In genomic region chr9:86570261-86570890, GRCm38 (mm10) we compare ENCODE assay signal across 8 mouse cellular contexts. TPM values are rescaled to one million over a fixed set of nuclear protein-coding genes. Genes with fewer than 3 reads are reported as not detected.
A peak's percentile ranks its signal among the peaks of the same experiment; 100 is the strongest.
DNase-seq lines count a peak whose midpoint lies in the region; ATAC-seq and TF ChIP-seq lines count a peak whose summit lies in the region.

No protein-coding gene starts in this region.

- H3K27me3 ChIP-seq in E14TG2a.4 (ENCODE audit: insufficient read depth, low read length) = no peaks in the 10 kb centered on the region
- H3K27me3 ChIP-seq in intestine, embryonic 15.5 days (replicated peaks) = no peaks in the 10 kb centered on the region
- no peaks in the 10 kb centered on the region for H3K27me3 ChIP-seq in liver, embryonic 15.5 days
- H3K27me3 ChIP-seq in thymus, adult 2 months (ENCODE audit: control insufficient read depth, insufficient read depth, low read length) = no peaks in the 10 kb centered on the region

- peak overlapping the region; percentile 99 for H3K4me2 ChIP-seq in intestine, embryonic 15.5 days (replicated peaks)
- peak overlapping the region; percentile 99 for H3K4me2 ChIP-seq in liver, embryonic 15.5 days

- no peak overlapping the region for H3K27ac ChIP-seq in intestine, embryonic 15.5 days
- 0 out of 2 replicates have a peak overlapping the region, but pooled peaks have one; percentile 7 for H3K27ac ChIP-seq in liver, embryonic 15.5 days (replicated peaks)
- no peak overlapping the region for H3K27ac ChIP-seq in thymus, adult 2 months (ENCODE audit: control insufficient read depth, insufficient read depth, low read length)

- H3K9ac ChIP-seq in intestine, embryonic 15.5 days = no peak overlapping the region
- no peak overlapping the region for H3K9ac ChIP-seq in liver, embryonic 15.5 days

- TF ChIP-seq CTCF in E14TG2a.4 (conservative IDR thresholded peaks at IDR 0.05; ENCODE audit: low read length) = no peak
- no peak for TF ChIP-seq CTCF in brain, embryonic 14.5 days (IDR thresholded peaks at IDR 0.05; ENCODE audit: borderline replicate concordance, extremely low read depth, insufficient read depth, insufficient read length)
- TF ChIP-seq CTCF in thymus, adult 2 months (IDR thresholded peaks at IDR 0.05; ENCODE audit: borderline replicate concordance, control insufficient read depth, extremely low read depth, insufficient read depth, low read length, poor library complexity) = no peak

- peak overlapping the region; percentile 93 for H3K4me3 ChIP-seq in E14TG2a.4 (replicated peaks; ENCODE audit: low read length)
- peak overlapping the region; percentile 87 for H3K4me3 ChIP-seq in intestine, embryonic 15.5 days (replicated peaks)
- peak overlapping the region; percentile 78 for H3K4me3 ChIP-seq in liver, embryonic 15.5 days (replicated peaks)
- no peak overlapping the region for H3K4me3 ChIP-seq in thymus, adult 2 months (ENCODE audit: control insufficient read depth, insufficient read depth, low read length)

- no peak for ATAC-seq in intestine, embryonic 15.5 days
- ATAC-seq in liver, embryonic 15.5 days (ENCODE audit: insufficient read depth) = no peak
- no peak for ATAC-seq in activated CD4-positive, CD25-positive, alpha-beta regulatory T cell, adult 4 months
- no peak for ATAC-seq in frontal cortex, adult (ENCODE audit: low TSS enrichment)

- H3K9me3 ChIP-seq in E14TG2a.4 (ENCODE audit: low read length) = no peaks in the 10 kb centered on the region
- H3K9me3 ChIP-seq in intestine, embryonic 15.5 days = no peaks in the 10 kb centered on the region
- H3K9me3 ChIP-seq in liver, embryonic 15.5 days (replicated peaks) = no peaks in the 10 kb centered on the region

- peaks cover 59% of the 10 kb centered on the region for H3K36me3 ChIP-seq in E14TG2a.4 (ENCODE audit: insufficient read depth, low read length)
- peaks cover 5% of the 10 kb centered on the region; the same call in 1 of the 2 replicates for H3K36me3 ChIP-seq in intestine, embryonic 15.5 days
- peaks cover 12% of the 10 kb centered on the region; the same call in 1 of the 2 replicates for H3K36me3 ChIP-seq in liver, embryonic 15.5 days (replicated peaks)
- H3K36me3 ChIP-seq in thymus, adult 2 months (ENCODE audit: control insufficient read depth, insufficient read depth, low read length) = no peaks in the 10 kb centered on the region

- DNase-seq in brain, embryonic 14.5 days (ENCODE audit: low read depth) = peak; percentile 51
- DNase-seq in thymus, adult 2 months = no peak
- DNase-seq in urinary bladder, postnatal 25 days (ENCODE audit: low spot score) = no peak

- peaks cover 52% of the 10 kb centered on the region for H3K4me1 ChIP-seq in E14TG2a.4 (replicated peaks; ENCODE audit: low read depth, low read length)
- H3K4me1 ChIP-seq in intestine, embryonic 15.5 days (replicated peaks) = peaks cover 6% of the 10 kb centered on the region
- peaks cover 33% of the 10 kb centered on the region for H3K4me1 ChIP-seq in liver, embryonic 15.5 days (replicated peaks)
- H3K4me1 ChIP-seq in thymus, adult 2 months (replicated peaks; ENCODE audit: control insufficient read depth, insufficient read depth, low read length) = peaks cover 10% of the 10 kb centered on the region

- no peak for TF ChIP-seq POLR2A in brain, embryonic 14.5 days (IDR thresholded peaks at IDR 0.05; ENCODE audit: borderline replicate concordance, extremely low read depth, insufficient read depth, insufficient read length, poor library complexity, severe bottlenecking)
- TF ChIP-seq POLR2A in thymus, adult 2 months (IDR thresholded peaks at IDR 0.05; ENCODE audit: control insufficient read depth, extremely low read depth, insufficient read depth, low read length, poor library complexity) = no peak

- WGBS in intestine, embryonic 15.5 days = 75% methylated on average over 10 of the region's 10 CpGs
- 70% methylated on average over 10 of the region's 10 CpGs for WGBS in liver, embryonic 15.5 days (ENCODE audit: insufficient replicate concordance)
- 94% methylated on average over 10 of the region's 10 CpGs for WGBS in thymus, adult 2 months

RNA-seq across cellular contexts. Expression of gene Pgm3, which starts 1.3 kb away (rescaled TPM):
- polyA plus RNA-seq in brain, embryonic 14.5 days (2012; rRNA removed) = 17.9 and 18.2 TPM in 2 replicates
- 40.6 and 42.4 TPM in 2 replicates for polyA plus RNA-seq in intestine, embryonic 15.5 days (2015; fragmentation: Nextera tagmentation; extraction: Ambion mirVana)
- 18.8 and 19.1 TPM in 2 replicates for polyA plus RNA-seq in liver, embryonic 15.5 days (2015; fragmentation: Nextera tagmentation; extraction: Ambion mirVana)
- polyA plus RNA-seq in activated CD4-positive, CD25-positive, alpha-beta regulatory T cell, adult 4 months (2017; shearing (Covaris generic)) = 10 to 100 TPM; 17.3 to 18.7 TPM
- polyA plus RNA-seq in thymus, adult 2 months (2012; rRNA removed) = 3.5 and 4.5 TPM in 2 replicates

RNA-seq across cellular contexts. Expression of gene Rwdd2a, which starts 1.4 kb away (rescaled TPM):
- polyA plus RNA-seq in brain, embryonic 14.5 days (2012; rRNA removed) = 5.5 and 6.5 TPM in 2 replicates
- polyA plus RNA-seq in intestine, embryonic 15.5 days (2015; fragmentation: Nextera tagmentation; extraction: Ambion mirVana) = 2.7 and 2.9 TPM in 2 replicates
- polyA plus RNA-seq in liver, embryonic 15.5 days (2015; fragmentation: Nextera tagmentation; extraction: Ambion mirVana) = 0.74 and 0.93 TPM in 2 replicates
- polyA plus RNA-seq in activated CD4-positive, CD25-positive, alpha-beta regulatory T cell, adult 4 months (2017; shearing (Covaris generic)) = 1 to 10 TPM; 4.8 to 5.0 TPM
- 1.8 and 2.0 TPM in 2 replicates for polyA plus RNA-seq in thymus, adult 2 months (2012; rRNA removed)
